Mouse (Mus musculus) ovary, postnatal 14 days (tissue): ENCODE results near the gene Usp6nl.

Source experiments
- DNase-seq: peaks from one replicate; pipeline ENCODE4 v3.0.0; 2022; ENCODE audit warnings: low spot score

Usp6nl gene

GRCm38 (mm10) chr2:6367497-6367896 is 45.0 kb downstream of the Usp6nl start:
- DNase-seq, result no peak

DNA sequence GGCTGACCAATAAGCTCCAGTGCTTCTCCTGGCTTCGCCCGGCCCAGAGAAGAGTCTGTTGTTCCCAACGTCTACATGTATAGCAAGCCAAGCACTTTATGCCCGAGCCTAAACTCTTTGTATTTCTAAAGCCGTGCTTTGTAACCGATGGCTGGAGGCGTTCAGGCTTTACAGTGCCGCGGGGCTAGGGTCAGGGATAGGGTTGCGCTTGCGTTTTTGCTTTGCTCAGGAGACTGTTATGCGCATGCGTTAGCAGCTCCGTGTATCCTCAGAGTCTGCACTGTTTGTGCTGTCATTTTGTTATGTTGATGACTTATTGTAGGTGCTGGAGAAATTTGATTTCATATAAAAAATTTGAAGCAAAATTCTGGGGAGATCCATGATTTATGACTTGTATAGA is 51.7 kb downstream of the Usp6nl start:
- no peak for DNase-seq

GRCm38 (mm10) chr2:6376071-6376470 is 53.6 kb downstream of the Usp6nl start:
- DNase-seq, result no peak

- DNase-seq, result no peak
Measured at GRCm38 (mm10) chr2:6376941-6377340, 54.5 kb downstream of the Usp6nl start.

GRCm38 (mm10) chr2:6378590-6379205 is 56.2 kb downstream of the Usp6nl start:
- DNase-seq, result no peak

DNA sequence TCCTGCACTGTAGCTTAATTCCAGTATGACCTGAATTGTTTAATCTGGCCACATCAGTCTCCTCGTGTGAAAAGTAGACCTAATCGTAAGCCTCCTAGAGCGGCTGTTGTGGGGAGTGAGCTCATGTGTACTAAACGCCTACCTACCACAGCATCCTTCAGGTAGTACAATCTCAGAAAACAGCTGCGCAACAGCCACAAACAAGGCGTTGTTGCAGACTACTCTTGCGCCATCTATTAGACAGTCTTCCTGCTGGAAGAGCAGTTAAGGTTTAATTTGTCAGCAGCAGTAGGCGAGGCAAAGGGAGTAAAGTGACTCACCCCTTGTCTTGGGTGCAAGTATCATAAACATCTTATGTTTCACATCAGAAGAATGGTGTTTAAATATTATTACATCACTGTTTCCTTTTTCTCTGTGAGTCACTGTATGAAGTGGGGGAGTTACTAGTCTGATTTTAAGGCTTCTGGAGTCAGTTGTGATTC is 57.3 kb downstream of the Usp6nl start:
- no peak for DNase-seq

DNA sequence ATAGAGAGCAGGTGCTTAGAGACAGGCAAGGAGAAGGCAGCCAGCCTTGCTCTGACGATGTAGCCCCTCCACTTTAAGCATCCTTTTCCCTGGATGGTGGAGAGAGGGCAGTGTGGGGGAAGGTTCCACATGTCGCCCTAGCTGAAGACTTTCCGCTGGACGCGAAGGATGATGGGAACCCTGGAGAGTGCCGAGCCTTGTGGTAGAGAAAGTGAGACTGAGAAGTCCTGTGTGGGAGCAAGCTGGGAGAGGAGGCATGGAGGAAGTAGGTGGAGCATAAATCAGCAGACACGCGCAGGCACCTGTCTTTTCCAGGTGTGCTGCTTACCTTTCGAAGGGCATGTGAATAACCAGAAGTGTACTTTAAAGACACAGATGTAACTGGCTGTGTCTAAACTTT is 57.9 kb downstream of the Usp6nl start:
- no peak for DNase-seq

DNA sequence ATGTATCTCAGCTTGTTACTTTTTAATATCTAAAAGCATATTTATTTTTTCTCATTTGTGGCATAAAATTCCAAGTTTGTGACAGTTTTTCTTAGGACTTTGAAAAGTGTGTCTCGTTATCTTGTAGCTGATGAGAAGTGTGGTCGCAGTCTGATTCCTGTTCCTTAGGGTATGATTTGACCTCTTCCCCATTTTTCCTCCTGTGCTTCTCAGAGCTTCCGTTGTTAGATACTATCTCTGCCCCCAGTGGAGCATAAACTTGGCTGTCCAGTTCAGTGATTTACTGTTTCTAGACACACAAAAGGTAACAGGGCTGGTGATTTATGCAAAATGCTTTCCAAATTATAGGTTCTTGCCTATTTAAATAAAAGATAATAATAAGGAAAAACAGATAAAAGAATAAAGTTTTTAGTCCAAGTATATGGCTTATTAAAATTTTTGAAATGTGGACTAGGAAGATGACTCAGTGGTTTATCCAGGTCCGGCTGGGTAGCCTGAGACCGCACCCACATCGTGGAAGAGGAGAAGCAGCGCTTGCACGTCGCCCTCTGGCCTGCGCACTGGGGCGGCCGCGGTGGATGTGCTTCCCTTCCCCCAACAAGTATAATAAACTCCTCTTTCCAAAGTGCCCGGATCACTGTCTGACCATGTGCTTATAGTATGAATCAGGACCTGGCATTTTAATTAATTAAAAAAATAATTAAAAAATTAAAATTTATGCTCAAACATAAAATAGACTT is 62.1 kb downstream of the Usp6nl start:
- DNase-seq, result no peak

DNA sequence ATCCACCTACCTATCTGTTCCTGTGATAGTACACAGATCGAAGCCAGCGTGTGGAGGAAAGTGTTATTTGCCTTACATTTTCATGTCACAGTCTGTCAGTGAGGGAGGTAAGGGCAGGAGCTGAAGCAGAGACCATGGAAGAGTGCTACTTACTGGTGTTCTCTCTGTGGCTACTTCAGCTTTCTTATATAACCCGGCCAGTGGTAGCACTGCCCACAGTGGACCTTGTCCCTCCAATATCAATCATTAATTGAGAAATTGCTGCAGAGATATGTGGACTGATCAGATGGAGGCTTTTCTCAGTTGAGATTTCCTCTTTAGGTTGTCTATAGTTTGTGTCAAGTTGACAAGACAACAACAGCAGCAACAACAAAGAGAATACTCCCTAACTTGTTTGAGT is 66.7 kb downstream of the Usp6nl start:
- DNase-seq, result no peak

- DNase-seq, result no peak
Measured at GRCm38 (mm10) chr2:6391261-6391660, 68.8 kb downstream of the Usp6nl start.

DNA sequence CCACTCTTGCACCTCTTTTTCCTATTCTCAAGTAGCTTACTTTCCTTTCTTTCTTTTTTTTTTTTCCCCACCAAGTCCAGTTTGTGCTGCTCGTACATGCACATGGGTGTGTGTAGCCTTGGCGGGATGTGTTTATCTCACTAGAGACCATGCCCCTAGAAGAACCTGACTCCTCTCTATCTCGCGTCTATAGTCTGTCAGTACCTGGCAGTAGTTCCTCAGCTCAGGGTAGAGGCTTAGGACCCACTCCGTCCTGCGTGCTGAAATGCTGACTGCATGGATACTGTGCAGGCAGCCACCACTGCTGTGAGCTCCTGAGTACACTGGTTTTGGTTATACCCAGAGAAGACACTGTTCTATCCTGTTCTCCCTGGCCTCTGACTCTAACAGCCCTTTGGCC is 69.5 kb downstream of the Usp6nl start:
- DNase-seq, result no peak

- DNase-seq, result no peak
Measured at GRCm38 (mm10) chr2:6395851-6396625, 73.6 kb downstream of the Usp6nl start.

DNA sequence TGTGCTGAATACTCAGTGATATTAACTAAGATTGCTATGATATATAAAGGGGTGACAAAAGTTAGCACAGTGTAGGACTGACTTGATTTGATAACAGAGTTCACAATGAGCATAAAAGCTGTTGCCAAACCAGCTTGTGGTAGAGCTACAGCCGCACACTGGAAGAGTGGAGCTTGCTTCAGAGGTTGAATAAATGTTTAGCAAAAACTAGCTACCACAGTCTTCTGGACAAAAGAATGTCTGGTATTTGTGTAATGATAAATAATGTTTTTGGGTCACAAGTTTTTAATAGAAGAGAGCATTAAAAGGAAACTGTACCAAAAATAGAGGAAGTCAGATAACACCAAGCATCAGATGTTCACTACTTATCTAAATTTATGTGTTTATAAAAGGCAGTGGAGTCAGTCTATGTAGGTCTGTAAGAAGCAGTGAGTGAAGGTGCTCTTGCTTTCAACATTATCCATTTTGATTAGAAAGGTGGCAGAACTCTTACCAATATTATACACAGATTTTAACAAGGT is 74.2 kb downstream of the Usp6nl start:
- no peak for DNase-seq

DNA sequence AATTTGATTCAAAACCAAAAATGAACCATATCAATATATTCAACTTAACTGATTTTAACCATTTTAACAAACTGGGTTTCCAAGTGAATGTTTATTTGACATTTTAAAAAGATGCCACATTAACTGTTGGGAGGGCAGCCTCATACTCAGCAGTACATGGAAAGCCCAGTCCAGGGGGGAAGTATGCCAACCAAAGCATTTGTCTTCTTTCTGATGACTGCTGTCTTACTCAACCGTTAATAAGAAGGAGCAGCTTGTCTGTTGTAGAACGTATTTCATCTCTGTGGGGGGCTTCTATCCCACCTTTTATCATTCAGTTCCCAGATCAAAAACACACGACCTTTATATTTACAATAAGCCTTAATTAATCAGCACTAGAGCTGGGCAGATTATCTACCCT is 74.7 kb downstream of the Usp6nl start:
- DNase-seq, result no peak

GRCm38 (mm10) chr2:6398826-6399225 is 76.4 kb downstream of the Usp6nl start:
- no peak for DNase-seq

GRCm38 (mm10) chr2:6401039-6401438 is 78.6 kb downstream of the Usp6nl start:
- no peak for DNase-seq

GRCm38 (mm10) chr2:6403375-6403774 is 80.9 kb downstream of the Usp6nl start:
- DNase-seq, result no peak

DNA sequence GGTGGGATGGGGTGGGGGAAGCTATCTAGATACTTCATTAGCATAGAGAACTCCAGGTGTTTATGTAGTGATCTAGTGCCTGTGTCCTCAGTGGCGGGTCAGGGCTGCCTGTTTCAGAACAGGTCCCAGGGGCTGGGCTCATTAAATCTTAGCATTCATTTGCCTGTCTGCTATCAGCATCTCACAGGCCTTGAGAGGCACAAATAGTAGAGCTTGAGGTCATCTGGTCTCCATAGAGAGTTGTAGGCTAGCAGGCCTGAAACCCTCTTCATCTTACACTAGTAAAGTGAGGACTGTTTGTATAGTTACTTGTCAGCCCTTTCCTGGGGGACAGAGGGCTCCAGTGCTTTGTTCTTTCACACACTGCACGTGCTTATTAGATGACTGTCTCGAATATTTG is 81.5 kb downstream of the Usp6nl start:
- no peak for DNase-seq

DNA sequence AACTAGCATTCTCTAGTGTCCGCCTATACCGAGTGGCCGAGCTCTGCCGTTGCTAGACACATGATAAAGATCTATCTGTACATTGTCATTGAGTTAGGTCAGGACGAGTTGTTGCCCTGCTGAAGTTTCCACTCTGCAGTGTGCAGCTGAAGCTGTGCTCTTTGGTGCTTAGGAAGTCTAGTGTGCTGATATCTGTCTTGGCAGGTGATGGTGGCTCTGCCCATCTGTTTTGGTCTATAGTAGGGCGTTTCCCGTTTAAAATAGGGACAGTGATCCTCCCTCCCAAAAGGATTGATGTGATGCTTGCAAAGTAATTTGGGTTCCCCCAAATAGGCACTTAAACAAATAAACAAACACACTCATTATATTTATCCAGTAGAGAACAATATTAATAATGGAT is 82.2 kb downstream of the Usp6nl start:
- DNase-seq, result no peak

- peak; percentile 63 for DNase-seq
Measured at GRCm38 (mm10) chr2:6405059-6406033, 82.9 kb downstream of the Usp6nl start.

DNA sequence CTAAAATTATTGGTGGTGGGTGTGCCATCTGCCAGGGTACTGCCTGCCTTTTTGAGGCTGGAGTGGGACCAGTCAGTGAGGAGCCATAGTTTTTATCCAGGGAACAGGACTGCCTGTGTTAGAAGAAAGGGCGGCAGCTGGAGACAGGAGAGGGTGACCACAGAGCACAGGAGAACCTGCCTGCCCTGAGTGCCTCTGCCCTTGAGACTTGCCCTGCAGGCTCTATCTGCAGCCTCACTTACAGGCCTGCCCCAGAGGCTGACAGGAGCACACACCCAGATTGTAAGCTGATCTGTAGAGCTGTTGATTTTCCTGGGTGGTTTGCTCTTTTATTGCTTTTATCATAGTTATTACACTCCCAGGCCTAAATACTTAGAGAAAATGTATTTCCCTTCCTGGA is 85.2 kb downstream of the Usp6nl start:
- no peak for DNase-seq

DNA sequence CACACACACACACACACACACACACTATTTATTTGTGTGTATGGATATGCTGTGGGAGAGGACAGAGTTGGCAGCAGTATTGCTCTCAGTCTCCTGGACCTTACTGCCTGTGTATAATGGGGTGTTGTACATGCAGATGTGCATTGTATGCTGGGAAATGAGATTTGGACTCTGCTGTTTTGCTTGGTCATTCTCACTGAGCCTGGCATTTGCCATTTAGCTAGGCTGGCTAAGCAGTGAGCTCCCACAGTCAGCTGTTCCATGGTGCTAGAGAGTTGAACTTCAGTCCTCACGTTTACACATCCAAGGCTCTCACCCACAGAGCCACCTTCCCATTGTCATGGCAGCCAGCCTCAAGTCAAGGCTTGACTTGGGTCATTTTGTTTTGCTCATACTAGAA is 90.2 kb downstream of the Usp6nl start:
- DNase-seq, result no peak
